Mouse (Mus musculus) kidney, adult 8-10 months (tissue): ENCODE data around the gene Atxn1.
A peak's percentile ranks its signal among the peaks of the same experiment; 100 is the strongest.

Experiments used
- DNase-seq, 2 experiments: peaks; one replicate each; pipeline ENCODE4 v3.0.0; 2022

The Atxn1 gene

GRCm38 (mm10) chr13:45661283-45662185 lies 303.3 kb downstream of the Atxn1 start:
- DNase-seq = no peak

- DNase-seq = no peak
Measured at GRCm38 (mm10) chr13:45659813-45660212, 305.0 kb downstream of the Atxn1 start.

- no peak for DNase-seq
Measured at GRCm38 (mm10) chr13:45658343-45658742, 306.5 kb downstream of the Atxn1 start.

DNA sequence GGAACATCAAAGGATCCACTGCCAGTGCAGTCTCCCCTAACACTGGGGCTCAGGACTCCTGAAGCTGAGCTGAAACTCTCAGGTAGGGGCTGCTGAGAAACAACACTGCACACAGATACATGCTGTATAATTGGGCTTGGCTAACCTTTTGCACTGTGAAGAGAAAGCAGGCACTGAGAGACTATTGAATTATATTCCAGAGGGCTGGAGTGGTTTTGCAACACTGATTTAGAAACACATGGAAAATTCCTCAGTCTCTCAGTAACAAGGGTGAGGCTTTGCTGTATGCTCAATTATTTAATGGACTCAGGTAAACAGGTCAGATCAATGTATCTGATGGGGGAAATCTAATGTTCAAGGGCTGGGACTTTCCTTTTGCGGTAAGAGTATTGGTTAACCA lies 307.6 kb downstream of the Atxn1 start:
- DNase-seq = no peak

DNA sequence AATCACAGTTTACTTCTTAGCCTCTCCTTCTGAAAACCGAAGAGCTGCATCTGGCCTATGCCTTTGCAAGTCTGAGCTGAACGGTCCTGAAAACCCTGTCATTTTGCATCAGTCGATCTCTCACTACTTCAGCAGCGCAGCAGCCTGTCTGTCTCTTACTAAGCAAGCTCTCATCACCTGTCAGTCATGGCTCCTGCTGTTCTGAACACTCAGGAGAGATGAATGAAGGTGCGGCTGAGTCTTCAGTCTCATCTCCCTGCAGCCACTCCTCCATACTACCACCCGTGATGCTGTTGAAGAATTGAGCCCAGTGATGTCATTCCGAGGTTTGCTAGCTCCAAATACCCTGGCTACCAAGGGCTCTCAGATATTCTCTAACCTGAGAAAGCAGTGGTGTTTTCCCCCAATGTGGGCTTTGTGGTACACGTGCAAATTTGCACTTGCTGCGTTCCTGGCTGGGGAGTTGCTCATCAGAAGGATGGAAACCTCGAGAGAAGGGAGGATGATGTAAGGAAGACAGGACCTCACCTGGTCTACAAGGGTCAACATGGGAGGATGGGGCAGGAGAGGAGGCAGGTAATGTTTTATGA lies 313.1 kb downstream of the Atxn1 start:
- DNase-seq = no peak

GRCm38 (mm10) chr13:45649197-45649812 lies 315.5 kb downstream of the Atxn1 start:
- no peak for DNase-seq

DNA sequence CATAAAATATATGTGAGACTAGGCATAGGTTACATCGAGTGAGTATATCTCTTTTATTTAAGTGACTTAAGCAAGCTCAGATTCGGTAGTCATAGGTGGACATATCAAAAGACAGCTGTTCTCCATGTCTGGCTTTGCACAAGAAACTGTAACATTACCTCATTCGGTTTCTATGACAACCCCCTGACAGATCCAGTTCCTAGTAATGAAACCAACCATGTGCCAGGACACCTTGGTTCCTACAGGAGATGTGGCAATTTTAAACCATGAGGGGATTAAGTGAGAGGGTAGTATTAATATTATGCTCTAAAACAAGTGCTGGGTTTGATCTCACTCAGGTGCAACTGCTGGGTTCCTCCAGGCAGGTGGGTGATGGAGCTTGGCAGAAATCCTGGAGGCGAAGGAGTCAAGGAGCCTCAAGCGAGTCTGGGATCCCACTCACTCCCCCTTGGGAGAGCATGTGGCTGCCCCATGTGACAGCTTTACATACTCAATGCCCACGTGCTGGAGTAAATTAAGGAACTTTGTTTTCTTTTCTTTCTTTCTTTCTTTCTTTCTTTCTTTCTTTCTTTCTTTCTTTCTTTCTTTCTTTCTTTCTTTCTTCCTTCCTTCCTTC lies 320.9 kb downstream of the Atxn1 start:
- no peak for DNase-seq

DNA sequence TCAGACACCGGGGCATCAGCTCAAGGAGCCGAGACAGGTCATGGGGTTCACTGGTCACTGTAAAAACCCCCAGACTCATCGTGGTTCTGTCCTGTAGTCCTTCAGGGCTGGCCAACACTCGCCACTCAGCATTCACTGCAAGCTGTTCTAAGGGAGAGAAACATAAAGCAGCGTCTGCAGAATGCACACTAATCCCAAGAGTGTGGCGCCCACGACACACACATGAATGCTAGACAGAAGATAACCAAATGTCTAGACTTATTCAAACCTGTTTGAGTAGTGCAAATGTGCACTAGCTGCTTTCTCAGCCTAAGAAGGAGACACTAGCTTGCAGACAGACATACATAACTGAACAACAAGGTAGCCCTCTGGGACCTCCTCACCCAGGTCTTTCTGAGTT lies 321.9 kb downstream of the Atxn1 start:
- no peak for DNase-seq

DNA sequence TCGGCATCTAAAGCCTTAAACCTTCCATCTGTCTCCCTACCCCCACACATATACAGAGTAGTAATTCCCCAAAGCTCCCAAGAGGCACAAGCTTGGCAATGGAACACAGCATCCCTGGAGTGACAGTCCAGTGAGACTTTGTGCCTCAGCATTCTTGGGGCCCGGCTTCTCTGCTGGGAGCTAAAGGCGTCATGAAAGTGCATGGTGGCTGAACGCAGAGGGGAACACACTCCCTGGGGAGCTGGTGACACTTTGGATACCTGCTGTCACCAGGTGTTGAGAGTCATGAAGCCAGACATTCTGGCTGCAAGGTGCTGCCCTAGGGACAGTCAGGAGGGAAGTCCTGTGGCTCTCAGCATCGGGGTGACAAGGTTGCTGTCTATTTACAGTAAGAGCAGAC lies 324.4 kb downstream of the Atxn1 start:
- DNase-seq = no peak

- no peak for DNase-seq
Measured at GRCm38 (mm10) chr13:45638281-45638680, 326.5 kb downstream of the Atxn1 start.

DNA sequence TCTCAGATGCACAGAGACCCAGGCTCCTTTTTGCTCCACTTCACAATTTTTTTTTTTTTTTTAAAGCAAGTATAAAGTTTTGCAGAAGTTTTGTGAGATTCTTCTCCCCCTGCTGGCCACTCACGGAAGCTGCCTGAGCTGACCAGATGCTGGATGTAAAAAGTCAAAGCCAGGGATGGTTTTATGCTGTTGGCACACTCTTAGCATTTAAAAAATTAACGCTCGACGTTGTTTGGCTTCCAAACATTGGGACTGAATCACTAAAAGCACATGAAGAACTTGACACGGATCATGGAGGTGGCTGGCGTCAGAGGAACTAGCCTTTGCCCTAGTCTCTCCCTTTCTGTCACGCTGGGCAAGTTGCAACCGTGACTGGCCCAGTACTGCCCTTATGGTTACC lies 327.5 kb downstream of the Atxn1 start:
- peak in 1 of 2 experiments; percentile 67 for DNase-seq

DNA sequence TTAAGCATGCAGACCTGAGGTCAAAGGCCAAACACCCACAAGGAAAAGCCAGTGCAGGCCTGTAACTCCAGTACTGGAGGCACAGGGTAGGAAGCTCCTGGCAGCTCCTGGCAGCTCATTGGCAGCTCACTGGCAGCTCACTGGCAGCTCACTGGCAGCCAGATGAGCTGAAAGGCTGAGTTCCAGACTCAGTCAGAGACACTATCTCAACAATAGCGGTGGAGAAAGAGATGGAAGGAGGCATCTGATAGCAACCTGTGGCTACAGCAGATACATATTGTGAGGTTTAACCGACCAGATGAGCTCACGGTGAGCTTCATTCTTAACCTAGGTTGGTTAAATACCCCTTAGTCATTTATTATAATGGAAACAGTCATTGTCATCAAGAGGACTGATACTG lies 328.4 kb downstream of the Atxn1 start:
- DNase-seq = no peak

GRCm38 (mm10) chr13:45633918-45634317 lies 330.9 kb downstream of the Atxn1 start:
- no peak for DNase-seq

DNA sequence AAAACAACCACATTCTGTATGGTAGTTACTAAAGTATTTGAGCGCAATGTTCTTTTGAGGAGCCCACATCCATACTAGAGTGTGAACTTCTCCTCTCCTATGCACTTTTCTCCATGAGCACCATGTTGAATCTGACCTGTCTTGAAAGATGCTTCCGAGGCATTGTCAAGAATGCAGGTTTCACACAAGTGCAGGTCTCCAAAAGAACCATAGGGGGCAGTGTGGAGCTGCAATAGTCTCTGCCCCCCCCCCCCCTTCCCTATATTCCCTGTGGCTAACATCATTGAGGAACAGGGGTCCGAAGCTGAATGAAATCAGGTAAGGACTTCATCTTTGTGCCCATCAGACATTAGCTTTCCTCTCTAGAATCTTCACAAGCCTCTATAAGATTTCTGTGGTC lies 332.7 kb downstream of the Atxn1 start:
- no peak for DNase-seq

DNA sequence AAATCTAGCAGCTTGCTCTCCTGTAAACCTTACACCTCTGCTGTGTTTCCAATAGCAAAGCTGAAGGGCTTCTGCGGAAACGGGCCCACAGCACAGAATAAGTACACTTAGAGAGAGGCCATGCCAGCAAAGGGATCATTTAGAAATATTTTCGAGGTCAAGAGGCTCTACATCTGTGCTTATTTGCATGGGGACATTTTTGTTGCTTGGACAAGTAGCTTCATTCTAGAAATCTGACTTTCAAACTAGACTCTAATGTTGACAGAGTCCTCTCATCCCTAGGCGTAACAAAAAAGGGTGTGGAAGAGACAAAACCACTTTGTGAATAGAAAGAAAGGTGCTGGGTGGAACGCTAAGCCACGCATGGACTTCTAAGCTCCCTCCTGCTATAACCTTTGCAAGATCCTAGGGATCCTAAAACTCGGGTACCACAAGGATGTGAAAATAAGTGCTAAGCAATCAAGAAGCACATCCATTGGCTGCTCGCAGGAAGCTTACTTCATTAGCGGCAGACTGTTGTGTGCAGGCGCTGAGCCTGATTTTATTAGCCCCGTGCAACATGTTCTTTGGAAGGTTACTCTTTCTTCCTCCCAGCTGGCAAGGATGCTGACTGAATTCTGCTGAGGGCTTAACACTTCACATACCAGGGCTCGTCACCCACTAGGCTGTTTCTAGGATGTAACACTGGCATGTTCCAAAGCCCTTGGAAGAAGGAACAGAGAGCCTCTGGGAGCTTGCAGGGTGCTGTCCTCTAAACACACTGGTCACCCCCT lies 334.1 kb downstream of the Atxn1 start:
- no peak for DNase-seq

- no peak for DNase-seq
Measured at GRCm38 (mm10) chr13:45629750-45630149, 335.1 kb downstream of the Atxn1 start.

DNA sequence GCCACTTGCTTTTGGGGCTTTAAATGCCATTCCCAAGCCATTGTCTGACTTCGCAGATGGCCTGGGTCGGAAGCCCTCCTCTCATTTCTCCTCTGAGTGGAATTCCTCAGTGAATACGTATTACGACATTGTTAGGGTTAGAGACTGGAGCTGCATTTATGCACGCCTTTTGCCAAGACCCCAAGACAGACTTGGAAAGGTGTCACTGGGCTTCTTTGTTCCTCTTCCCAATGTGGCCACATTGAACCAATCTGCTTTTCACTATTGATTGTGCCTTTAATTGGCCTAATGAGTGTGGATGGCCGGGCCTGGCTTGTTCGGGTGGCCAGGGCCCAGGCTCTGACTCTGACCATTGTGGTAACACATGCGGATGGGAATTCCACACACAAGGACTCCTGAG lies 336.5 kb downstream of the Atxn1 start:
- DNase-seq = no peak

GRCm38 (mm10) chr13:45627206-45627751 lies 337.5 kb downstream of the Atxn1 start:
- peak in 1 of 2 experiments; percentile 28 for DNase-seq

- DNase-seq = no peak
Measured at GRCm38 (mm10) chr13:45625740-45626139, 339.1 kb downstream of the Atxn1 start.

GRCm38 (mm10) chr13:45623846-45624245 lies 341.0 kb downstream of the Atxn1 start:
- DNase-seq = no peak

- DNase-seq = peak; percentile 47 to 51
Measured at GRCm38 (mm10) chr13:45622871-45623546, 341.8 kb downstream of the Atxn1 start.

DNA sequence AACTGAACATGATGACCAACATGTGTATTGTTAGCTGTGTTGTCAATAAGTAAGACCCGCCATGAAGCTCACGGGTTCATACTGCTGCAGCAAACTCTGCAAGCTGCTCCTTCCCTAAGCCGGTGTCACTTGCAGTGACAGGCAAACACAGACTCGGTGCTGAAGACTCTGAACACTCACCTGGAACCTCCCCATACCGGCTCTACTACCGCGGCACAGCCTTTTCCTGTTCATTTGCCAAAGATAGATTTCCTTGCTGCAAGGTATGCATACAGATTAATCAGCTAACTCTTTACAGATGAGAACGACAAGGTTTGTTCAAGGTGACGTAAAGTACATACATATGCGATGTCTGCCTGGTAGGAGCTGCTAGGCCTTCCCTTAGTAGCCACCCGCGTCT lies 344.1 kb downstream of the Atxn1 start:
- no peak for DNase-seq
